Mouse (Mus musculus) stomach, embryonic 15.5 days (tissue): ENCODE results near the gene Hyal2. TPM values are rescaled to one million over a fixed set of nuclear protein-coding genes. Genes with fewer than 3 reads are reported as not detected.

Source experiments
- polyA plus RNA-seq: library from polyadenylated mRNA; unstranded; fragments of >200 nt; fragmentation: Nextera tagmentation; extraction: Ambion mirVana; gene quantifications from 2 replicates; pipeline ENCODE4 v1.2.1, GENCODE M21; 2015

Hyal2 gene
- polyA plus RNA-seq, 1 experiment from 2014 or later: 85.4 TPM

Other genes with a start within 250 kb of the Hyal2 start
- gene Hemk1, start 229.6 kb upstream of the Hyal2 start, polyA plus RNA-seq: 10.6 and 11.5 TPM in 2 replicates
- gene 6430571L13Rik, start 227.3 kb upstream of the Hyal2 start, polyA plus RNA-seq: 0.28 and 0.34 TPM in 2 replicates
- 0.23 and 0.27 TPM in 2 replicates for gene Cacna2d2, start 168.3 kb upstream of the Hyal2 start, polyA plus RNA-seq
- 43.2 and 45.7 TPM in 2 replicates for gene Tmem115, start 34.0 kb upstream of the Hyal2 start, polyA plus RNA-seq
- gene Cyb561d2, start 25.8 kb upstream of the Hyal2 start, polyA plus RNA-seq: 26.6 and 31.3 TPM in 2 replicates
- 39.1 and 39.7 TPM in 2 replicates for gene Nprl2, start 25.7 kb upstream of the Hyal2 start, polyA plus RNA-seq
- 0.63 and 0.94 TPM in 2 replicates for gene Zmynd10, start 20.6 kb upstream of the Hyal2 start, polyA plus RNA-seq
- 53.9 and 58.0 TPM in 2 replicates for gene Rassf1, start 16.4 kb upstream of the Hyal2 start, polyA plus RNA-seq
- 42.6 and 46.1 TPM in 2 replicates for gene Tusc2, start 4.7 kb upstream of the Hyal2 start, polyA plus RNA-seq
- gene Hyal1, start 9.0 kb downstream of the Hyal2 start, polyA plus RNA-seq: 9.2 and 10.8 TPM in 2 replicates
- gene Naa80, start 10.9 kb downstream of the Hyal2 start, polyA plus RNA-seq: 16.1 and 18.6 TPM in 2 replicates
- gene Hyal3, start 12.9 kb downstream of the Hyal2 start, polyA plus RNA-seq: 1.1 and 1.7 TPM in 2 replicates
- 65.1 and 68.2 TPM in 2 replicates for gene Ifrd2, start 19.7 kb downstream of the Hyal2 start, polyA plus RNA-seq
- gene Sema3b, start 41.3 kb downstream of the Hyal2 start, polyA plus RNA-seq: 13.2 and 16.5 TPM in 2 replicates
- gene Gnai2, start 67.4 kb downstream of the Hyal2 start, polyA plus RNA-seq: 355 and 371 TPM in 2 replicates
- gene Slc38a3, start 101.6 kb downstream of the Hyal2 start, polyA plus RNA-seq: 19.5 and 28.6 TPM in 2 replicates
- gene Gnat1, start 111.8 kb downstream of the Hyal2 start, polyA plus RNA-seq: 1.1 and 1.9 TPM in 2 replicates
- gene Sema3f, start 142.5 kb downstream of the Hyal2 start, polyA plus RNA-seq: 19.7 and 21.3 TPM in 2 replicates
- 182 and 185 TPM in 2 replicates for gene Rbm5, start 203.1 kb downstream of the Hyal2 start, polyA plus RNA-seq